Comparison of ENCODE assay signal across 9 mouse cellular contexts in genomic region chr4:155238276-155238675, GRCm38 (mm10). TPM values are rescaled to one million over a fixed set of nuclear protein-coding genes. Genes with fewer than 3 reads are reported as not detected.
DNase-seq lines count a peak whose midpoint lies in the region; ATAC-seq and TF ChIP-seq lines count a peak whose summit lies in the region.
"Had no signal": no experiment of that assay in that cellular context is flagged by ENCODE, and none has a peak within 500 bp of the region (broad histone marks: within the 10 kb centered on the region; RNA-seq: fewer than 3 reads in every experiment).

No protein-coding gene starts in this region.

- POLR2A ChIA-PET in Patski (lab: Charles Lee), result interaction anchor here (1.6 kb wide), 1 partner anchor 19 kb away, joined by 4 read pairs; no protein-coding TSS in a partner anchor

- ATAC-seq in Patski, result peak; percentile 55
- peak; percentile 29 for ATAC-seq in intestine, embryonic 15.5 days
- ATAC-seq in liver, postnatal 0 days, result peak; percentile 74

- no peaks in the 10 kb centered on the region for H3K36me3 ChIP-seq in intestine, embryonic 15.5 days
- H3K36me3 ChIP-seq in liver, postnatal 0 days (replicated peaks; ENCODE audit: insufficient read depth, low read length), result no peaks in the 10 kb centered on the region

- intact Hi-C loops in left cerebral cortex, postnatal 10 days (cut with DNase I), result no loop called here

- no peak overlapping the region for H3K9ac ChIP-seq in intestine, embryonic 15.5 days
- no peak overlapping the region for H3K9ac ChIP-seq in liver, postnatal 0 days (replicated peaks)
- H3K9ac ChIP-seq: liver, embryonic 14.5 days had no signal

- H3K4me2 ChIP-seq in intestine, embryonic 15.5 days (replicated peaks), result 0 out of 2 replicates have a peak overlapping the region, but pooled peaks have one; percentile 22
- H3K4me2 ChIP-seq in liver, postnatal 0 days (ENCODE audit: low read depth, low read length), result no peak overlapping the region

- peak overlapping the region; percentile 61 for H3K27ac ChIP-seq in intestine, embryonic 15.5 days
- 0 out of 2 replicates have a peak overlapping the region, but pooled peaks have one; percentile 44 for H3K27ac ChIP-seq in liver, postnatal 0 days (ENCODE audit: low read depth)
- H3K27ac ChIP-seq: liver, embryonic 14.5 days had no signal

- 31% methylated on average over 5 of the region's 5 CpGs for WGBS in intestine, embryonic 15.5 days
- 46% methylated on average over 5 of the region's 5 CpGs for WGBS in liver, postnatal 0 days (ENCODE audit: insufficient replicate concordance)

- no peak for TF ChIP-seq CTCF in Patski (IDR thresholded peaks at IDR 0.05)
- TF ChIP-seq CTCF in liver, postnatal 0 days (IDR thresholded peaks at IDR 0.05; ENCODE audit: low read depth), result no peak

- no peaks in the 10 kb centered on the region for H3K27me3 ChIP-seq in Patski
- no peaks in the 10 kb centered on the region for H3K27me3 ChIP-seq in intestine, embryonic 15.5 days (replicated peaks)
- H3K27me3 ChIP-seq in liver, postnatal 0 days (ENCODE audit: insufficient read depth, low read length), result no peaks in the 10 kb centered on the region

- in situ Hi-C loops in Patski (cut with MboI; ENCODE audit: low pct_unique_long_range_greater_than_20kb), result loop anchor here (25.0 kb wide), 1 partner anchor 351 kb away; the partner anchor contains the start of gene Fam213b

- DNase-seq in 3T3-L1 (ENCODE audit: low read depth, low spot score) (peak; percentile 58), Patski (ENCODE audit: low read depth, low spot score) (peak; percentile 93)
- DNase-seq in liver, postnatal 0 days, result no peak
- no peak for DNase-seq in thymus, postnatal 10 days (ENCODE audit: low spot score in 2 of 2)
- DNase-seq in left cerebral cortex, postnatal 10 days (ENCODE audit: extremely low spot score in 1 of 2, low spot score in 2 of 2), result no peak
- DNase-seq in thymus, postnatal 4 days, result no peak
- DNase-seq: cerebellum, adult 11 months had no signal

- TF ChIP-seq EP300 in liver, postnatal 0 days (IDR thresholded peaks at IDR 0.05; ENCODE audit: low read depth), result no peak

- H3K4me3 ChIP-seq in intestine, embryonic 15.5 days (replicated peaks), result no peak overlapping the region
- no peak overlapping the region for H3K4me3 ChIP-seq in liver, postnatal 0 days (ENCODE audit: low read depth, low read length)

- no peaks in the 10 kb centered on the region for H3K9me3 ChIP-seq in intestine, embryonic 15.5 days
- no peaks in the 10 kb centered on the region for H3K9me3 ChIP-seq in liver, postnatal 0 days (ENCODE audit: low read length)

- CTCF ChIA-PET in Patski (lab: Charles Lee), result no interaction called here

- peaks cover 54% of the 10 kb centered on the region for H3K4me1 ChIP-seq in intestine, embryonic 15.5 days (replicated peaks)
- peaks cover 36% of the 10 kb centered on the region for H3K4me1 ChIP-seq in liver, postnatal 0 days (ENCODE audit: insufficient read depth)

RNA-seq across cellular contexts. Expression of gene Faap20, which starts 11.3 kb away (rescaled TPM):
- polyA plus RNA-seq in Patski (2021), result 25.5 TPM
- 64.1 and 74.9 TPM in 2 replicates for polyA plus RNA-seq in intestine, embryonic 15.5 days (2015; fragmentation: Nextera tagmentation; extraction: Ambion mirVana)
- 23.1 and 24.7 TPM in 2 replicates for polyA plus RNA-seq in liver, postnatal 0 days (2015; fragmentation: Nextera tagmentation; extraction: Ambion mirVana)
- 10 to 100 TPM; 25.4 to 26.2 TPM for total RNA-seq in left cerebral cortex, postnatal 10 days (2021)

RNA-seq across cellular contexts. Expression of gene Ski, which starts 15.9 kb away (rescaled TPM):
- polyA plus RNA-seq in Patski (2021), result 59.8 TPM
- polyA plus RNA-seq in intestine, embryonic 15.5 days (2015; fragmentation: Nextera tagmentation; extraction: Ambion mirVana), result 13.3 and 13.8 TPM in 2 replicates
- 3.5 and 3.7 TPM in 2 replicates for polyA plus RNA-seq in liver, postnatal 0 days (2015; fragmentation: Nextera tagmentation; extraction: Ambion mirVana)
- 100 to 1,000 TPM; 108 to 111 TPM for total RNA-seq in left cerebral cortex, postnatal 10 days (2021)

Comparison
In these comparisons a context has a peak if more than half of its experiments do, and no peak if none do; other contexts are left out.
1. DNase-seq: peak in 3T3-L1 (single experiment) and Patski (single experiment); none in liver, postnatal 0 days (single experiment), thymus, postnatal 10 days (0 of 2), left cerebral cortex, postnatal 10 days (0 of 2) and thymus, postnatal 4 days (single experiment).
2. Peak in every context shown above with its lines, with median percentiles within 50 percentile points of each other: ATAC-seq.